Mouse (Mus musculus) Patski (cell line): ENCODE results near the gene Ankrd13d. TPM values are rescaled to one million over a fixed set of nuclear protein-coding genes. Genes with fewer than 3 reads are reported as not detected.

Experiments used
- ATAC-seq: fragments of 100-300 bp; one replicate; pipeline ENCODE4 v1.8.0; 2021
- CTCF ChIA-PET: fragments of 350-600 bp; sonication (Branson Sonifier 250); formaldehyde crosslinking; loops from one replicate; lab custom pipeline; 2022; ENCODE audit warnings: inconsistent platforms; lab: Charles Lee
- POLR2A ChIA-PET: fragments of 350-600 bp; sonication (Branson Sonifier 250); formaldehyde crosslinking; loops from one replicate; lab custom pipeline; 2022; ENCODE audit warnings: antibody characterized with exemption, inconsistent platforms; lab: Charles Lee
- DNase-seq: peaks from one replicate; pipeline ENCODE4 v3.0.0-alpha.2; 2011; ENCODE audit warnings: low read depth, low spot score
- H3K27me3 ChIP-seq: fragments of 371-371 bp; one replicate; pipeline ENCODE4 v1.5.1; 2021
- CTCF ChIP-seq: fragments of 100-300 bp; IDR thresholded peaks from one replicate; pipeline ENCODE4 v1.5.1; 2021
- in situ Hi-C: fragments of 300-500 bp; cut with MboI; formaldehyde crosslinking; loops from 3 replicates; pipeline ENCODE4 v1.11.1; 2018; ENCODE audit warnings: low pct_unique_long_range_greater_than_20kb, mixed read lengths
- polyA plus RNA-seq: library from polyadenylated mRNA; unstranded; gene quantifications from one replicate; pipeline ENCODE4 v1.2.3, GENCODE M21; 2021

Ankrd13d gene
- polyA plus RNA-seq, 1 experiment from 2014 or later, result 25.8 TPM

GRCm38 (mm10) chr19:4231253-4232185 is 51.4 kb downstream of the Ankrd13d start, which contains the start of gene Pold4:
Gene Pold4 (plus strand): TSS chr19:4231899.
- in situ Hi-C loops, result no loop called here
- ChIA-PET POLR2A (interaction anchor here (0.9 to 8.3 kb wide), 5 partner anchors 8 to 158 kb away, joined by 3 to 199 read pairs (median 4); partner anchors contain the start of genes AC109138.7 and Clcf1), CTCF (interaction anchor here (0.8 to 20.5 kb wide), 4 partner anchors 11 to 61 kb away, joined by 3 to 396 read pairs (median 10); partner anchors contain the start of genes AC109138.7 and Clcf1)
- no peak for TF ChIP-seq CTCF
- H3K27me3 ChIP-seq, result no peaks in the 10 kb centered on the region
- peak; percentile 84 for DNase-seq
- ATAC-seq, result peak; percentile 66

- CTCF ChIA-PET, result interaction anchor here (0.8 to 20.5 kb wide), 4 partner anchors 12 to 60 kb away, joined by 3 to 396 read pairs (median 10); partner anchors contain the start of genes AC109138.7 and Clcf1
- POLR2A ChIA-PET, result interaction anchor here (1.3 to 8.3 kb wide), 2 partner anchors 17 to 60 kb away, joined by 3 to 199 read pairs; partner anchors contain the start of genes AC109138.7 and Clcf1
- TF ChIP-seq CTCF, result no peak
- in situ Hi-C loops, result no loop called here
- DNase-seq (no peak), ATAC-seq (no peak)
- H3K27me3 ChIP-seq, result no peaks in the 10 kb centered on the region
Observed at GRCm38 (mm10) chr19:4230415-4230814, 52.5 kb downstream of the Ankrd13d start.

- H3K27me3 ChIP-seq, result no peaks in the 10 kb centered on the region
- ChIA-PET POLR2A (interaction anchor here (0.8 to 8.3 kb wide), 9 partner anchors 12 to 104 kb away, joined by 3 to 199 read pairs (median 3); partner anchors contain the start of genes AC109138.7, Aip, Clcf1 and Rad9a), CTCF (interaction anchor here (0.8 to 20.5 kb wide), 9 partner anchors 13 to 132 kb away, joined by 3 to 396 read pairs (median 6); partner anchors contain the start of genes AC109138.7, Aip, Cdk2ap2 and Clcf1)
- DNase-seq (no peak), ATAC-seq (no peak)
- in situ Hi-C loops, result no loop called here
- no peak for TF ChIP-seq CTCF
Observed at GRCm38 (mm10) chr19:4229451-4230076, 53.4 kb downstream of the Ankrd13d start.

GRCm38 (mm10) chr19:4228891-4229290 is 54.0 kb downstream of the Ankrd13d start:
- DNase-seq, result no peak
- TF ChIP-seq CTCF, result no peak
- in situ Hi-C loops, result no loop called here
- ATAC-seq, result no peak
- ChIA-PET CTCF (interaction anchor here (0.7 to 20.5 kb wide), 20 partner anchors 10 to 177 kb away, joined by 3 to 396 read pairs (median 5); partner anchors contain the start of genes AC109138.7, Aip, Cdk2ap2 and Clcf1), POLR2A (interaction anchor here (0.8 to 8.3 kb wide), 8 partner anchors 13 to 131 kb away, joined by 3 to 199 read pairs (median 4); partner anchors contain the start of genes AC109138.7, Aip, Clcf1 and Rad9a)
- no peaks in the 10 kb centered on the region for H3K27me3 ChIP-seq

- POLR2A ChIA-PET, result interaction anchor here (0.7 to 8.3 kb wide), 7 partner anchors 14 to 130 kb away, joined by 3 to 199 read pairs (median 4); partner anchors contain the start of genes AC109138.7, Aip, Clcf1 and Rad9a
- CTCF ChIA-PET, result interaction anchor here (0.7 to 20.5 kb wide), 22 partner anchors 11 to 176 kb away, joined by 3 to 396 read pairs (median 4); partner anchors contain the start of genes AC109138.7, Aip, Ankrd13d and Cdk2ap2
- no peak for DNase-seq
- TF ChIP-seq CTCF, result peak; percentile 98
- peak; percentile 13 for ATAC-seq
- in situ Hi-C loops, result no loop called here
- no peaks in the 10 kb centered on the region for H3K27me3 ChIP-seq
Observed at GRCm38 (mm10) chr19:4227894-4228678, 54.9 kb downstream of the Ankrd13d start.

GRCm38 (mm10) chr19:4227446-4227845 is 55.5 kb downstream of the Ankrd13d start:
- ATAC-seq (no peak), DNase-seq (no peak)
- CTCF ChIA-PET, result interaction anchor here (0.9 to 20.5 kb wide), 12 partner anchors 11 to 107 kb away, joined by 3 to 396 read pairs (median 6); partner anchors contain the start of genes AC109138.7, Aip, Ankrd13d and Clcf1
- POLR2A ChIA-PET, result interaction anchor here (0.7 to 8.3 kb wide), 3 partner anchors 14 to 58 kb away, joined by 3 to 199 read pairs (median 9); partner anchors contain the start of genes AC109138.7 and Clcf1
- in situ Hi-C loops, result no loop called here
- H3K27me3 ChIP-seq, result no peaks in the 10 kb centered on the region
- TF ChIP-seq CTCF, result no peak

- ATAC-seq (no peak), DNase-seq (no peak)
- TF ChIP-seq CTCF, result no peak
- CTCF ChIA-PET, result interaction anchor here (20.5 kb wide), 1 partner anchor 15 kb away, joined by 396 read pairs; the partner anchor contains the start of genes AC109138.7 and Clcf1
- in situ Hi-C loops, result no loop called here
- no peaks in the 10 kb centered on the region for H3K27me3 ChIP-seq
- POLR2A ChIA-PET, result interaction anchor here (2.3 to 8.3 kb wide), 2 partner anchors 14 to 57 kb away, joined by 9 to 199 read pairs; partner anchors contain the start of genes AC109138.7 and Clcf1
Observed at GRCm38 (mm10) chr19:4226779-4227178, 56.2 kb downstream of the Ankrd13d start.

- in situ Hi-C loops, result no loop called here
- DNase-seq (no peak), ATAC-seq (peak; percentile 22)
- ChIA-PET CTCF (interaction anchor here (1.4 to 20.5 kb wide), 2 partner anchors 10 to 16 kb away, joined by 3 to 396 read pairs; partner anchors contain the start of genes AC109138.7 and Clcf1), POLR2A (interaction anchor here (1.5 to 4.1 kb wide), 3 partner anchors 10 to 14 kb away, joined by 9 to 23 read pairs (median 9); partner anchors contain the start of gene Pold4)
- no peaks in the 10 kb centered on the region for H3K27me3 ChIP-seq
- no peak for TF ChIP-seq CTCF
Observed at GRCm38 (mm10) chr19:4222165-4222564, 60.8 kb downstream of the Ankrd13d start.
